In genomic region chr12:73111561-73112325, GRCm38 (mm10) we compare ENCODE assay signal across 8 mouse cellular contexts. TPM values are rescaled to one million over a fixed set of nuclear protein-coding genes. Genes with fewer than 3 reads are reported as not detected.
A peak's percentile ranks its signal among the peaks of the same experiment; 100 is the strongest.
DNase-seq lines count a peak whose midpoint lies in the region; ATAC-seq and TF ChIP-seq lines count a peak whose summit lies in the region.

No protein-coding gene starts in this region.

- TF ChIP-seq CTCF in ES-Bruce4 (IDR thresholded peaks at IDR 0.05; ENCODE audit: low read depth, low read length) = no peak
- no peak for TF ChIP-seq CTCF in cortical plate, adult 2 months (IDR thresholded peaks at IDR 0.05; ENCODE audit: extremely low read depth, insufficient read depth, low read length)

- peak; percentile 26; the same call in 1 of the 2 replicates for ATAC-seq in granulocyte monocyte progenitor cell, adult 5-6 weeks (replicated peaks; ENCODE audit: poor library complexity, severe bottlenecking)

- no peaks in the 10 kb centered on the region for H3K27me3 ChIP-seq in ES-Bruce4 (ENCODE audit: control insufficient read depth, insufficient read depth, low read length, poor library complexity, severe bottlenecking)

- peak; percentile 65 for DNase-seq in 3T3-L1 (ENCODE audit: low read depth, low spot score)
- peak; percentile 48 for DNase-seq in kidney, adult 9 months
- DNase-seq in lung, postnatal 14 days = peak; percentile 11
- DNase-seq in skeletal muscle tissue, adult 2 months (ENCODE audit: low read depth, low spot score) = peak; percentile 41
- DNase-seq in layer of hippocampus, adult 9-11 months = no peak

- peak overlapping the region; percentile 84 for H3K9ac ChIP-seq in ES-Bruce4 (ENCODE audit: low read depth, poor library complexity, severe bottlenecking)

- peaks cover 6% of the 10 kb centered on the region for H3K4me1 ChIP-seq in ES-Bruce4 (ENCODE audit: control insufficient read depth, insufficient read depth, low read length)
- H3K4me1 ChIP-seq in cortical plate, adult 2 months (ENCODE audit: control insufficient read depth, insufficient read depth, low read length) = no peaks in the 10 kb centered on the region

- no peak overlapping the region for H3K27ac ChIP-seq in ES-Bruce4 (ENCODE audit: insufficient read depth, low read length)
- no peak overlapping the region for H3K27ac ChIP-seq in cortical plate, adult 2 months (ENCODE audit: insufficient read depth, low read length)

- TF ChIP-seq POLR2A in ES-Bruce4 (IDR thresholded peaks at IDR 0.05; ENCODE audit: insufficient read depth, low read length) = no peak
- TF ChIP-seq POLR2A in cortical plate, adult 2 months (IDR thresholded peaks at IDR 0.05; ENCODE audit: extremely low read depth, insufficient read depth, low read length) = no peak

- H3K4me3 ChIP-seq in ES-Bruce4 (ENCODE audit: low read depth, low read length) = peak overlapping the region; percentile 79
- H3K4me3 ChIP-seq in cortical plate, adult 2 months (ENCODE audit: insufficient read depth, low read length) = peak overlapping the region; percentile 52

- H3K36me3 ChIP-seq in ES-Bruce4 (ENCODE audit: control insufficient read depth, insufficient read depth, low read length, poor library complexity, severe bottlenecking) = peaks cover 30% of the 10 kb centered on the region

- TF ChIP-seq EP300 in ES-Bruce4 (IDR thresholded peaks at IDR 0.05; ENCODE audit: insufficient read depth, low read depth, low read length) = no peak

- no peaks in the 10 kb centered on the region for H3K9me3 ChIP-seq in ES-Bruce4 (replicated peaks; ENCODE audit: control insufficient read depth, insufficient read depth, low read length, poor library complexity, severe bottlenecking)

RNA-seq across cellular contexts. Expression of gene Six4, which starts 1.5 kb away (rescaled TPM):
- polyA plus RNA-seq in ES-Bruce4 (2011; ENCODE audit: insufficient read depth, insufficient read length, low read depth, missing spikeins) = 46.0 and 47.0 TPM in 2 replicates
- 0.78 and 0.84 TPM in 2 replicates for polyA plus RNA-seq in cortical plate, adult 2 months (2012; rRNA removed)
- total RNA-seq in granulocyte monocyte progenitor cell, adult 5-6 weeks (2014; fragmentation: Nextera tagmentation) = not detected in 2 replicates
- not detected in 2 replicates for total RNA-seq in granulocyte monocyte progenitor cell, adult 5-6 weeks (2017)

RNA-seq across cellular contexts. Expression of gene Mnat1, which starts 11.8 kb away (rescaled TPM):
- polyA plus RNA-seq in ES-Bruce4 (2011; ENCODE audit: insufficient read depth, insufficient read length, low read depth, missing spikeins) = 71.2 and 77.6 TPM in 2 replicates
- polyA plus RNA-seq in cortical plate, adult 2 months (2012; rRNA removed) = 15.3 and 16.9 TPM in 2 replicates
- 13.5 and 28.0 TPM in 2 replicates for total RNA-seq in granulocyte monocyte progenitor cell, adult 5-6 weeks (2014; fragmentation: Nextera tagmentation)
- 34.0 and 44.5 TPM in 2 replicates for total RNA-seq in granulocyte monocyte progenitor cell, adult 5-6 weeks (2017)

RNA-seq across cellular contexts. Expression of gene Six1, which starts 58.1 kb away (rescaled TPM):
- 2.9 and 3.5 TPM in 2 replicates for polyA plus RNA-seq in ES-Bruce4 (2011; ENCODE audit: insufficient read depth, insufficient read length, low read depth, missing spikeins)
- polyA plus RNA-seq in cortical plate, adult 2 months (2012; rRNA removed) = 0.11 and 0.44 TPM in 2 replicates
- not detected in 2 replicates for total RNA-seq in granulocyte monocyte progenitor cell, adult 5-6 weeks (2014; fragmentation: Nextera tagmentation)
- total RNA-seq in granulocyte monocyte progenitor cell, adult 5-6 weeks (2017) = 0.30 TPM in 1 of 2 replicates, not detected in the other

Comparison
In these comparisons a context has a peak if more than half of its experiments do, and no peak if none do; other contexts are left out.
1. RNA of gene Six4, which starts 1.5 kb away (polyA plus RNA-seq): 46.0 to 47.0 TPM in ES-Bruce4; 0.78 to 0.84 TPM in cortical plate, adult 2 months; every median in the first group is over 10 times any median in the second.